Mouse (Mus musculus) CH12.LX (cell line): ENCODE measurements around the gene Gm20388. TPM values are rescaled to one million over a fixed set of nuclear protein-coding genes. Genes with fewer than 3 reads are reported as not detected.

Experiments used
- DNase-seq: peaks from one replicate; pipeline ENCODE4 v3.0.0-alpha.2; 2013; ENCODE audit errors: extremely low read depth
- H3K27ac ChIP-seq: 2 replicates; pipeline ENCODE4 v1.5.1; 2012; ENCODE audit warnings: low read depth, mild to moderate bottlenecking, control low read depth, moderate library complexity; ENCODE audit not compliant: insufficient read depth
- H3K27me3 ChIP-seq: replicated peaks from 2 replicates; pipeline ENCODE3; 2012; ENCODE audit warnings: inconsistent platforms
- H3K36me3 ChIP-seq, 2 experiments: replicated peaks in 1 of 2; 2 replicates each; pipeline versions ENCODE3 to v1.6.1; 2012; ENCODE audit warnings: inconsistent platforms in 1 of 2, low read length in 1 of 2, mild to moderate bottlenecking in 1 of 2, mixed read lengths in 1 of 2, moderate library complexity in 1 of 2; ENCODE audit not compliant: control insufficient read depth in 1 of 2, insufficient read depth in 1 of 2
- H3K4me1 ChIP-seq, 2 experiments: 2 replicates each; pipeline ENCODE4 v1.6.1; 2012; ENCODE audit warnings: inconsistent platforms in 1 of 2, moderate library complexity in 1 of 2; ENCODE audit not compliant: insufficient read depth in 2 of 2, control insufficient read depth in 1 of 2
- H3K4me2 ChIP-seq: 2 replicates; pipeline ENCODE4 v1.6.1; 2012; ENCODE audit warnings: low read depth, mild to moderate bottlenecking, control low read depth; ENCODE audit not compliant: poor library complexity, insufficient read depth, severe bottlenecking
- H3K4me3 ChIP-seq, 3 experiments: fragments of 150-350 bp in 1 of 3; sonication (generic) in 1 of 3; replicated peaks in 1 of 3; 2 replicates each; pipeline versions ENCODE3 to v1.5.1; 2011 to 2012; ENCODE audit warnings: low read depth in 2 of 3, low read length in 2 of 3, mild to moderate bottlenecking in 2 of 3, moderate library complexity in 2 of 3, control low read depth in 1 of 3, improper control_type of control experiment in 1 of 3, inconsistent platforms in 1 of 3, mixed read lengths in 1 of 3; ENCODE audit not compliant: poor library complexity in 1 of 3
- H3K79me2 ChIP-seq: replicated peaks from 2 replicates; pipeline ENCODE4 v1.6.1; 2012; ENCODE audit warnings: mild to moderate bottlenecking, moderate library complexity; ENCODE audit not compliant: control insufficient read depth, poor library complexity, insufficient read depth, severe bottlenecking; ENCODE audit errors: extremely low read depth
- H3K9ac ChIP-seq: 2 replicates; pipeline ENCODE4 v1.6.1; 2012; ENCODE audit warnings: low read depth, mild to moderate bottlenecking, control low read depth, moderate library complexity; ENCODE audit not compliant: insufficient read depth
- H3K9me3 ChIP-seq: replicated peaks from 2 replicates; pipeline ENCODE3; 2012; ENCODE audit warnings: low read length, inconsistent platforms, mixed read lengths
- CHD1 ChIP-seq: IDR thresholded peaks from 2 replicates; pipeline ENCODE4 v1.6.1; 2012; ENCODE audit warnings: low read depth, low read length, improper control_type of control experiment, inconsistent platforms
- CHD2 ChIP-seq: IDR thresholded peaks from 2 replicates; pipeline ENCODE4 v1.6.1; 2011; ENCODE audit warnings: low read length, improper control_type of control experiment
- CTCF ChIP-seq, 2 experiments: IDR thresholded peaks in 1 of 2; conservative IDR thresholded peaks in 1 of 2; 2 replicates each; pipeline ENCODE4 v1.5.1; 2011 to 2012; ENCODE audit warnings: low read depth in 2 of 2, low read length in 2 of 2, improper control_type of control experiment in 1 of 2, inconsistent platforms in 1 of 2, mild to moderate bottlenecking in 1 of 2, moderate library complexity in 1 of 2
- ELF1 ChIP-seq: IDR thresholded peaks from 2 replicates; pipeline ENCODE4 v1.6.1; 2014; ENCODE audit warnings: low read depth, mild to moderate bottlenecking, inconsistent platforms, low read length, improper control_type of control experiment
- GABPA ChIP-seq: IDR thresholded peaks from 2 replicates; pipeline ENCODE4 v1.6.1; 2012; ENCODE audit warnings: low read depth, low read length, improper control_type of control experiment, inconsistent platforms; ENCODE audit not compliant: insufficient replicate concordance
- HCFC1 ChIP-seq: IDR thresholded peaks from 2 replicates; pipeline ENCODE4 v1.6.1; 2012; ENCODE audit warnings: low read depth, mild to moderate bottlenecking, inconsistent platforms, low read length, improper control_type of control experiment
- JUN ChIP-seq: IDR thresholded peaks from 2 replicates; pipeline ENCODE4 v1.6.1; 2011; ENCODE audit warnings: low read depth, mild to moderate bottlenecking, low read length, improper control_type of control experiment, moderate library complexity; ENCODE audit not compliant: insufficient read depth
- MAFK ChIP-seq: IDR thresholded peaks from 2 replicates; pipeline ENCODE4 v1.6.1; 2011; ENCODE audit warnings: low read length, improper control_type of control experiment; ENCODE audit not compliant: insufficient replicate concordance
- MAX ChIP-seq: IDR thresholded peaks from 2 replicates; pipeline ENCODE4 v1.6.1; 2011; ENCODE audit warnings: low read length, improper control_type of control experiment
- MAZ ChIP-seq: IDR thresholded peaks from 2 replicates; pipeline ENCODE4 v1.6.1; 2012; ENCODE audit warnings: low read depth, mild to moderate bottlenecking, inconsistent platforms, low read length, improper control_type of control experiment, moderate library complexity
- POLR2A ChIP-seq: IDR thresholded peaks from 2 replicates; pipeline ENCODE4 v1.6.1; 2011; ENCODE audit warnings: low read depth, mild to moderate bottlenecking, improper control_type of control experiment, low read length
- RAD21 ChIP-seq: IDR thresholded peaks from 2 replicates; pipeline ENCODE4 v1.6.1; 2011; ENCODE audit warnings: low read depth, mild to moderate bottlenecking, low read length, improper control_type of control experiment, moderate library complexity
- SIN3A ChIP-seq: IDR thresholded peaks from 2 replicates; pipeline ENCODE4 v1.6.1; 2012; ENCODE audit warnings: low read length, improper control_type of control experiment, inconsistent platforms
- SMC3 ChIP-seq: IDR thresholded peaks from 2 replicates; pipeline ENCODE4 v1.6.1; 2011; ENCODE audit warnings: low read depth, low read length, improper control_type of control experiment
- USF1 ChIP-seq: IDR thresholded peaks from 2 replicates; pipeline ENCODE4 v1.6.1; 2014; ENCODE audit warnings: low read depth, mild to moderate bottlenecking, inconsistent platforms, low read length, improper control_type of control experiment
- ZMIZ1 ChIP-seq: IDR thresholded peaks from 2 replicates; pipeline ENCODE4 v1.6.1; 2012; ENCODE audit warnings: low read depth, mild to moderate bottlenecking, inconsistent platforms, low read length, improper control_type of control experiment
- ZNF384 ChIP-seq: IDR thresholded peaks from 2 replicates; pipeline ENCODE4 v1.6.1; 2012; ENCODE audit warnings: low read depth, low read length, improper control_type of control experiment, inconsistent platforms
- dilution Hi-C: fragments of 300-500 bp; cut with MboI; formaldehyde crosslinking; loops from 2 replicates; pipeline ENCODE4 v1.14.3; 2020; ENCODE audit warnings: low sequenced_read_pairs; ENCODE audit not compliant: extremely low pct_unique_long_range_greater_than_20kb, extremely low pct_ligation_motif_present
- in situ Hi-C: fragments of 300-500 bp; cut with MboI; formaldehyde crosslinking; loops from 3 replicates; pipeline ENCODE4 v1.14.3; 2019; ENCODE audit warnings: low sequenced_read_pairs, low pct_ligation_motif_present, low pct_unique_long_range_greater_than_20kb, mixed read lengths
- polyA plus RNA-seq: library from polyadenylated mRNA; unstranded; fragments of >175 nt; gene quantifications from 2 replicates; pipeline ENCODE4 v1.2.1, GENCODE M21; 2012; ENCODE audit warnings: low read depth; ENCODE audit not compliant: insufficient read length
- total RNA-seq, 2 experiments: library from RNA; depleted of rRNA; stranded (reverse); fragments of 300-350 nt in 1 of 2; fragments of >200 nt in 1 of 2; gene quantifications; 2 replicates each; pipeline ENCODE4 v1.2.3; 2012 to 2014

Gene Gm20388
- total and polyA plus RNA-seq, 3 experiments: 14.8 to 26.3 (median 22.2) TPM

DNA sequence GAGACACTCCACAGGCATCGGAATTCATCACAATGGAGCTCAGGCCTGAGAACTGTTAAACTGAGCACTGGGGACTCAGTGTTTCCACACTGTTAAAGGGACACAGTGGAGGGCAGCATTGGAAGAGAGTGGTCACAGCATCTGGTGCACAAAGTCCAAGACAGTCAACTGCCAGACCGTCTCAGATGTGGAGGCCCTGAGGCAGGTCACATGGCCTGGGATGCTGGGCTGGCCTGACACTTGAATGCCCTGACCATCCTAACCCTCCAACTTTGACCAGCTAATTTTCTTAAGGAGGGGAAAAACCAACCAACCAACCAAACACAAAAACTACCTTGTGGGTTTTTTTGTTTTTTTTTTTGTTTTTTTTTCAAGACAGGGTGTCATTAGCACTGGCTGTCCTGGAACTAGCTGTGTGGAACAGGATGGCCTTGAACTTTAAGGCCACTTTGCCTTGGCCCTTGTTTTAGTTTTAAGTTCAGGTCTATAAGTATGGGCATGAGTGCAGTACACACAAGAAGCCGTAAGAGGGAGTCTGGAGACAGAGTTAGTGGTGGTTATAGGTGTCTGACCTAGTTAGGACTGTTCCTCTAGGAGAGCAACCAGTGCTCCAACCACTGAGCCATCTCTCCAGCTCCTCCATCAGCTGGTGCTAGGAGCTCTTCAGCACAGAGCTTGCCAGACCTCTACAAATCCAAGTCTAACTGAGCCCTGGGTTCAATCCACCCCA, 755.2 kb downstream of the Gm20388 start:
- peak; percentile 52 for DNase-seq
- no peaks in the 10 kb centered on the region for H3K27me3 ChIP-seq
- H3K4me3 ChIP-seq: no peak overlapping the region
- TF ChIP-seq CTCF (conservative IDR thresholded peaks at IDR 0.05 in 1 of 2, IDR thresholded peaks at IDR 0.05 in 1 of 2; ENCODE audit: low read depth in 2 of 2, low read length in 2 of 2) (peak; percentile 33 to 69; a peak in 3 of 4 replicates), CHD2 (no peak), USF1 (no peak), ELF1 (no peak), ZMIZ1 (no peak), JUN (no peak), RAD21 (peak; percentile 33), SMC3 (peak; percentile 30), MAZ (0 out of 2 replicates have a peak, but pooled peaks have one; percentile 26), SIN3A (peak; percentile 53; the same call in 1 of the 2 replicates), GABPA (no peak), HCFC1 (0 out of 2 replicates have a peak, but pooled peaks have one; percentile 19), ZNF384 (no peak), POLR2A (no peak), MAFK (no peak), MAX (no peak)
- peak overlapping the region; percentile 100 for H3K4me2 ChIP-seq
- H3K27ac ChIP-seq: no peak overlapping the region
- H3K36me3 ChIP-seq: peaks cover 13 to 53% of the 10 kb centered on the region in 2 experiments
- H3K4me1 ChIP-seq: peaks cover 16 to 48% of the 10 kb centered on the region in 2 experiments
- in situ Hi-C loops (no loop called here), dilution Hi-C loops (no loop called here)
- H3K79me2 ChIP-seq: peaks cover 61% of the 10 kb centered on the region
- no peak overlapping the region for H3K9ac ChIP-seq
- H3K9me3 ChIP-seq: no peaks in the 10 kb centered on the region

DNA sequence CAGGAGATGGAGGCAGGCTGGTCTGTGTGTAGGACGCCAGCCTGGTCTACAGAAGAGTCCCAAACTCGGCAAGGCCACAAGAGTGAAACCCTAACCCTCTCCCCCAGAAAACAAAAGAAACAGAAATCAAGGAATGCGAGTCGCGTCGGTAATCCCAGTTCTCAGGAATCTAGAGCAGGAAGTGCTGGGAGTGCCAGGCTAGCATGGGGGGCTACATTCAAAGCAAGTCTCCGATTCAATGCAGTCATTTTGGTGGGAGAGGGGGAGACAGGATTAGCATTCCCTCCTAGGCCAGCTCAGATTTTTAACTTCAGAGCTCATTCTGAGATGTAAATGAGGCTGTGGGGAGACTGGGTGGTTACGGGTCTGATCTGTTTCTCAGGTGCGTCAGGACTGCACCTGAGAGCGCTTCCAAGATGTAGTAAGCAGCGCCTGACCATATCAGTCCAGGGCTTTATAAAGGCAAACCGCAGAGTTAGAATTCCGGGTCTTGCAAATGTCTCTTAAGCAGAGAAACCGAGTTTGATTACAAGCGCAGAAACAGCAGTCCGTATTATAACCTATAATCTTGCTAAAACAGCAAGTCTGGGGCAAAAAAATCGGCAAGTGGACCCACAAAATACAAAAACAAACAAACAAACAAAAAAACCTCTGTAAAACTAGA, 756.3 kb downstream of the Gm20388 start:
- dilution Hi-C loops: no loop called here
- Histone ChIP-seq H3K4me2 (peak overlapping the region; percentile 100), H3K36me3 (peaks cover 24 to 56% of the 10 kb centered on the region in 2 experiments), H3K27ac (no peak overlapping the region), H3K4me1 (peaks cover 16 to 52% of the 10 kb centered on the region in 2 experiments), H3K79me2 (peaks cover 61% of the 10 kb centered on the region), H3K27me3 (no peaks in the 10 kb centered on the region), H3K9me3 (no peaks in the 10 kb centered on the region), H3K9ac (peak overlapping the region; percentile 79), H3K4me3 (peak overlapping the region; percentile 69 to 97 (median 96))
- TF ChIP-seq CHD1 (0 out of 2 replicates have a peak, but pooled peaks have one; percentile 38), SIN3A (no peak)
- in situ Hi-C loops: no loop called here
- no peak for DNase-seq
